Mouse (Mus musculus): Measurements from ENCODE around the gene Ltbp1.

DNA sequence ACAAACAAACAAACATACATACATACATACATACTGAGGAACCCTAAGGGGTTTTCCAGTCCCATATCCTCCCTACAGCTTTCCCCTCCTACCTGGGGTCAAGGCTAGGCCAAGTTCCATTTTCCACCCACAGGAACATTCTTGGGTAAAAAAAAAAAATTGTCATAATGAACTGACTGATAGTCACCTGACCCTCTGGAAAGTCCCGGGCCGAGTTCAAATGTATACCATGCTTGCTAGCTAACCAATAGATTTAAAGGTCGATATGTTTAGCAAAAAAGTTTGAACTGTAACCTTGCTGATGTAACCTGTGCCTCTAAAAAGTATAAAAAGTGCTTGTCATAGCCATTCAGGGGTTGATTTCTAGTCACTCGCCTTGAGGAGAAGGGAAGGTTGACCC, 15.7 kb upstream of the Ltbp1 start:
- TF ChIP-seq POLR2A (IDR thresholded peaks at IDR 0.05; ENCODE audit: low read depth, low read length), result no peak
- TF ChIP-seq CTCF (IDR thresholded peaks at IDR 0.05; ENCODE audit: extremely low read depth, insufficient read depth, insufficient read length, insufficient replicate concordance), result no peak

Measured in spleen, adult 2 months (tissue).